Mouse (Mus musculus): ENCODE results near the gene Mypop. TPM values are rescaled to one million over a fixed set of nuclear protein-coding genes. Genes with fewer than 3 reads are reported as not detected.

Gene Mypop
- total and polyA plus RNA-seq, 2 experiments from 2014 or later: 5.0 to 16.0 TPM

DNA sequence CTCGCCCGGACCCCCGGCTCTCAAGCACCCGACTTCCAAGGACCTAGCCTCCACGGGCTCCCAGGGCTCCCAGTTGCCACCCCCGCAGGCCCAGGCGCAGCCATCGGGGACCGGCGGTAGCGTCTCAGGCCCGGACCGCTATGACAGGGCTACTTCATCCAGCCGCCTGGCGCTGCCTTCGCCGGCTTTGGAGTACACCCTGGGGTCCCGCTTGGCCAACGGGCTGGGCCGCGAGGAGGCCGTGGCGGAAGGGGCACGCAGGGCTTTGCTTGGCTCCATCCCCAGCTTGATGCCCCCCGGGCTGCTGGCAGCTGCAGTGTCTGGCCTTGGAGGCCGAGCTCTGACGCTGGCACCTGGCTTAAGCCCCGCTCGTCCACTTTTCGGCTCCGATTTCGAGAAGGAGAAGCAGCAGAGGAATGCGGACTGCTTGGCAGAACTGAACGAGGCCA lies 13.6 kb downstream of the Mypop start:
- Histone ChIP-seq H3K9ac (replicated peaks; ENCODE audit: low read length, poor library complexity, severe bottlenecking) (peak overlapping the region; percentile 91), H3K4me3 (ENCODE audit: low read depth, low read length) (peak overlapping the region; percentile 80), H3K9me3 (ENCODE audit: low read length) (no peaks in the 10 kb centered on the region), H3K36me3 (ENCODE audit: insufficient read depth, low read length) (peaks cover 22% of the 10 kb centered on the region), H3K4me2 (ENCODE audit: low read depth, low read length, poor library complexity, severe bottlenecking) (peak overlapping the region; percentile 95), H3K27me3 (ENCODE audit: insufficient read depth, low read length) (no peaks in the 10 kb centered on the region), H3K4me1 (ENCODE audit: insufficient read depth, low read length) (peaks cover 14% of the 10 kb centered on the region), H3K27ac (ENCODE audit: low read depth, low read length) (peak overlapping the region; percentile 91)
- no peak for TF ChIP-seq CTCF (IDR thresholded peaks at IDR 0.05)
- DNase-seq (ENCODE audit: low spot score): peak; percentile 47
- 0 out of 2 replicates have a peak, but pooled peaks have one; percentile 0 for ATAC-seq (ENCODE audit: low FRiP score)
- 6% methylated on average over 33 of the region's 34 CpGs for WGBS

DNA sequence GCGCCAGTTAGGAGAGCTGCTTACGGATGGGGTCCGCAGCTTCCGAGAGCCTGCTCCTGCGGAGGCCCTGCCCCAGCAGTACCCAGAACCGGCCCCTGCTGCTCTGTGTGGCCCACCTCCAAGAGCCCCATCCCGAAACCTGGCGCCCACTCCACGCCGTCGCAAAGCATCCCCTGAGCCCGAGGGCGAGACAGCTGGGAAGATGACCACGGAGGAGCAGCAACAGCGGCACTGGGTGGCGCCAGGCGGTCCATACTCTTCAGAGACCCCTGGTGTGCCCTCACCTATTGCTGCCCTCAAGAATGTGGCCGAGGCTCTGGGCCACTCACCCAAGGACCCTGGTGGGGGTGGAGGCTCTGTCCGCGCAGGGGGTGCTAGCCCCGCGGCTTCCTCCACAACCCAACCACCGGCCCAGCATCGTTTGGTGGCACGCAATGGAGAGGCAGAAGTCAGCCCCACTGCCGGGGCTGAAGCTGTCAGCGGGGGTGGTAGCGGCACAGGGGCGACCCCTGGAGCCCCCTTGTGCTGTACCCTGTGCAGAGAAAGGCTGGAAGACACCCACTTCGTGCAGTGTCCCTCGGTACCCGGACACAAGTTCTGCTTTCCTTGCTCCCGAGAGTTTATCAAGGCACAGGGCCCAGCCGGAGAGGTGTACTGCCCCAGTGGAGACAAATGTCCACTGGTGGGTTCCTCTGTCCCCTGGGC lies 14.5 kb downstream of the Mypop start:
- DNase-seq (ENCODE audit: low spot score) (no peak), ATAC-seq (ENCODE audit: low FRiP score) (no peak)
- Histone ChIP-seq H3K36me3 (ENCODE audit: insufficient read depth, low read length) (peaks cover 21% of the 10 kb centered on the region), H3K27ac (ENCODE audit: low read depth, low read length) (no peak overlapping the region), H3K9ac (replicated peaks; ENCODE audit: low read length, poor library complexity, severe bottlenecking) (peak overlapping the region; percentile 91; the same call in 1 of the 2 replicates), H3K4me2 (ENCODE audit: low read depth, low read length, poor library complexity, severe bottlenecking) (peak overlapping the region; percentile 95), H3K4me3 (ENCODE audit: low read depth, low read length) (peak overlapping the region; percentile 80; the same call in 1 of the 2 replicates), H3K9me3 (ENCODE audit: low read length) (no peaks in the 10 kb centered on the region), H3K4me1 (ENCODE audit: insufficient read depth, low read length) (peaks cover 14% of the 10 kb centered on the region), H3K27me3 (ENCODE audit: insufficient read depth, low read length) (no peaks in the 10 kb centered on the region)
- no peak for TF ChIP-seq CTCF (IDR thresholded peaks at IDR 0.05)
- 79% methylated on average over 34 of the region's 34 CpGs for WGBS

- Histone ChIP-seq H3K9ac (replicated peaks; ENCODE audit: low read length, poor library complexity, severe bottlenecking) (no peak overlapping the region), H3K4me3 (ENCODE audit: low read depth, low read length) (no peak overlapping the region), H3K4me2 (ENCODE audit: low read depth, low read length, poor library complexity, severe bottlenecking) (no peak overlapping the region), H3K9me3 (ENCODE audit: low read length) (no peaks in the 10 kb centered on the region), H3K4me1 (ENCODE audit: insufficient read depth, low read length) (peaks cover 14% of the 10 kb centered on the region), H3K27me3 (ENCODE audit: insufficient read depth, low read length) (no peaks in the 10 kb centered on the region), H3K27ac (ENCODE audit: low read depth, low read length) (no peak overlapping the region), H3K36me3 (ENCODE audit: insufficient read depth, low read length) (peaks cover 16% of the 10 kb centered on the region)
- ATAC-seq (ENCODE audit: low FRiP score) (no peak), DNase-seq (ENCODE audit: low spot score) (peak; percentile 91)
- peak; percentile 100 for TF ChIP-seq CTCF (IDR thresholded peaks at IDR 0.05)
- WGBS: 9% methylated on average over 12 of the region's 12 CpGs
Observed at GRCm38 (mm10) chr7:19006476-19006875, 15.4 kb downstream of the Mypop start.

- Histone ChIP-seq H3K9me3 (ENCODE audit: low read length) (no peaks in the 10 kb centered on the region), H3K4me2 (ENCODE audit: low read depth, low read length, poor library complexity, severe bottlenecking) (no peak overlapping the region), H3K27me3 (ENCODE audit: insufficient read depth, low read length) (no peaks in the 10 kb centered on the region), H3K36me3 (ENCODE audit: insufficient read depth, low read length) (peaks cover 16% of the 10 kb centered on the region), H3K4me1 (ENCODE audit: insufficient read depth, low read length) (peaks cover 14% of the 10 kb centered on the region), H3K4me3 (ENCODE audit: low read depth, low read length) (no peak overlapping the region), H3K9ac (replicated peaks; ENCODE audit: low read length, poor library complexity, severe bottlenecking) (no peak overlapping the region), H3K27ac (ENCODE audit: low read depth, low read length) (no peak overlapping the region)
- TF ChIP-seq CTCF (IDR thresholded peaks at IDR 0.05): no peak
- 84% methylated on average over 13 of the region's 13 CpGs for WGBS
- no peak for ATAC-seq (ENCODE audit: low FRiP score)
- no peak for DNase-seq (ENCODE audit: low spot score)
Observed at GRCm38 (mm10) chr7:19007026-19007977, 16.3 kb downstream of the Mypop start.

GRCm38 (mm10) chr7:19010581-19010980 lies 19.5 kb downstream of the Mypop start:
- Histone ChIP-seq H3K36me3 (ENCODE audit: insufficient read depth, low read length) (peaks cover 12% of the 10 kb centered on the region), H3K4me2 (ENCODE audit: low read depth, low read length, poor library complexity, severe bottlenecking) (no peak overlapping the region), H3K4me3 (ENCODE audit: low read depth, low read length) (no peak overlapping the region), H3K27ac (ENCODE audit: low read depth, low read length) (no peak overlapping the region), H3K27me3 (ENCODE audit: insufficient read depth, low read length) (no peaks in the 10 kb centered on the region), H3K9ac (replicated peaks; ENCODE audit: low read length, poor library complexity, severe bottlenecking) (no peak overlapping the region), H3K4me1 (ENCODE audit: insufficient read depth, low read length) (peaks cover 3% of the 10 kb centered on the region), H3K9me3 (ENCODE audit: low read length) (no peaks in the 10 kb centered on the region)
- WGBS: 85% methylated on average over 7 of the region's 7 CpGs
- DNase-seq (ENCODE audit: low spot score) (no peak), ATAC-seq (ENCODE audit: low FRiP score) (no peak)
- TF ChIP-seq CTCF (IDR thresholded peaks at IDR 0.05): no peak
